Mouse (Mus musculus) urinary bladder, postnatal 36 days (tissue): Measurements from ENCODE around the gene Thsd7a.

Source experiments
- DNase-seq, 2 experiments: peaks; one replicate each; pipeline ENCODE4 v3.0.0; 2022; ENCODE audit warnings: low spot score in 2 of 2, mixed read lengths in 1 of 2

The Thsd7a gene

GRCm38 (mm10) chr6:12503867-12504266 is 245.3 kb downstream of the Thsd7a start:
- no peak for DNase-seq

- no peak for DNase-seq
Observed at GRCm38 (mm10) chr6:12500888-12501287, 248.3 kb downstream of the Thsd7a start.

DNA sequence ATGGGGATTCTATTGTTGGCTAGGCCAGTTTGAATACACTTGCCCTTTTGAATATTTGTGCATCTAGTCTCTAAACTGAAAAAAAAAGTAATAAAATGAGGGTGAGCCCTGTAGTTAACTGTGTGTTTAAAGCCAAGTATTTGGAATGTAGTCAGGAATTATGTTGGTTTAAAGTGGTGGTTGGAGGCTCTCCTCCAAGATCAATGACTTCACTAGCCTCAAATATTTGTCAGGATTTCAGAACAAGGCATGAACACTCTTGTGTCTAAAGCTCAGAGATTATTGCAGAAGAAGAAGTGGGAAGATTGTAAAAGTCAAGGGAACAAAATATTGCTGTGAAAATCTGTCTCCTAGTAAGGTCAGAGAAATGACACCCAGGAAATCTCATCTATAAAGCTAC is 249.3 kb downstream of the Thsd7a start:
- DNase-seq = no peak

- DNase-seq = no peak
Observed at GRCm38 (mm10) chr6:12493571-12493970, 255.6 kb downstream of the Thsd7a start.

- no peak for DNase-seq
Observed at GRCm38 (mm10) chr6:12488882-12489281, 260.3 kb downstream of the Thsd7a start.

DNA sequence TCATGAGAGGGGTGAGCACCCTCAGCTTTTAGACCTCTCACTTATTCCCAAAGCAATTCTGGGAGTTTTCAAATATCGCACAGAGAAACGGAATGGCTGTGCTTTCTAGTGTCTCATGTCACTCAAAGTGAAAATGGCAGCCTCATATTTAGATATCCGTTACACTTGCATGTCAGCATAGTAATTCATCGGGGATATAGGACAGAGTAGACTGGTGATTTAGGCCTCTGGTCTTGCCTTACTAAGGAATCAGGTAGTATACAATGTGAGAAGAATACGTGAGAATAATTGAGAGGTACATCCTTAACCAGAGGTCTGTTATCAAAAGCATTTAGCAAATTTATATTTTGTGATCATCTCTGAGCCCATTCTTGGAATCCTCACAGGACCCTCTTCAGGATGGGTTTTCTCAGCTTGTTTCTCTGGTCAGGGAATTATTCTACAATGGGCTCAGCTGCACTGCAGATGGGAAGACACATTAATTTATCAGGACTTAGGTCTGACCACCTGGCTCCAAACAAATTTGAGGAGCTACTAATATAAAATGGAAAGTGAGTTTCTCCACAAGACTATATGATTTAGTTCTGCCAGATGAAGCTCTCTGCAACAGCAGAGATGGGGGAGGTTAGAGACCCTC is 267.6 kb downstream of the Thsd7a start:
- DNase-seq = no peak

DNA sequence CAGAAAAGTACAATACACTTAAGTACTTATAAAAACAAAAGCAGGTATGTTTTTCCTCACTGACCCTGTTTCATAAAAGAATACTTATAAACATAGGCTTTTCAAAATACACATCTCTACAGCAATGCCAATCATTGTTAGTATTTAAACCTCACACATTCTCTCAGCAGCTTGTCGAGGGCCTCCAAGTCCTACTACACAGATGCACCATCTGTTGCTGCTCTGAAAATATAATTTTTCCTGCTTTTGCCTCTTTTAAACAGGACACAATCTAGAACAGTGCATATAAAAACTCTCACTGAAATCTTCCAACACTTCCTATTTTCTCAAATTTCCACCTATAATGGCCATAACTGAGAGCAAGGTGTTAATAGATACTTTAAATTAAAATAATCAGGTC is 270.9 kb downstream of the Thsd7a start:
- no peak for DNase-seq

DNA sequence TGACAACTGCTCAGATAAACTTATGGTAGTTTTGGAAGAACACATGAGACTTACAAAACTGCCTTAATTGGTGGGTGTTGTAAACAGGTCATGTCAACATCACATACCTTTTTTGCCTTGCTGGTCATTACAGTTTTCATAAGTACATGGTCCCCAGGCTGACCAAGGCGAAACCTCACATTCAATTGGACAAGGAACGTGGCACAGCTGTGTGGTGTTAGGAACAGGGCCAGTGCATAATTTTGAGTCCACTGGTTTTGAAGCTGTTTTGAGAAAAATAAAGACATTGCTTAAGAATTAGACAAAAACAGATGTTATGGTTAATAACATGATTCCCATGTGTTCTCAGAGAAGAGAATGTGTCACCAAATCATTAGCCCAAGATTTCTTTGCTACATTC is 278.3 kb downstream of the Thsd7a start:
- no peak for DNase-seq

DNA sequence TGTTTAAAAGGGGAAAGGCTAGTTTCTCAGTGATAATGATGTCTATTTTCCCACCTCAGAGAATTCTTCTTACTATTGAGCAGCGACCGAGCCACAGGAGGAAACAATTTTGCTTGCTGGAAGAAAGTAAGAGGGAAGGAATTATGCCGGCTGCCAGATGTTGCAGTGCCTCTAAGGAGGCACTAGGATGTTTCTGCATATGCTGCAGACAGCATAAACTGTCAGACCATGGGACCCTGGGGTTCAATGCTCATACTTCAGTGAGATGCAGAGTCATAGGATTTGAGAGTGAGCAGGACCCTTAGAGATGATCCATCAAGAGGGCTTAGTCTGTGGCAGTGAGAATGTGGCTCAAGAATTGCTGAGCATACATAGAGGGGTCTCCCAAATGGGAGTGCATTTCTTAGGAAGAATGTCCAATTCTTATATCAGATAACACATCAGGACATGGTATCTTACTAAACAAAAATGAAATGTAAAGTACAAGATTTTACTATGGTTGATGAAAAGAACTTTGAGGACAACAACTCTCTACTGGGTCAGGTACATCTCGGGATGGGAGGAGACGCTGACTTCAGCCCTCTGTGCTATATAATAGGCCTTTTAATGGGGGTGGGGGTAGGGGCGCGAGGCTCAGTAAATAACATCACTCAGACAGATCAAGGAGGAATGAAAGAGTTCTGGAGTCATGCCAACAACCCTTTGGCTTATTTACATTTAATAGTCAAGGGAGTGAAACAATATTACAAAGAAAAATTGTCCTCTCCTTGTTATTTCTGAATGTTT is 281.7 kb downstream of the Thsd7a start:
- no peak for DNase-seq

DNA sequence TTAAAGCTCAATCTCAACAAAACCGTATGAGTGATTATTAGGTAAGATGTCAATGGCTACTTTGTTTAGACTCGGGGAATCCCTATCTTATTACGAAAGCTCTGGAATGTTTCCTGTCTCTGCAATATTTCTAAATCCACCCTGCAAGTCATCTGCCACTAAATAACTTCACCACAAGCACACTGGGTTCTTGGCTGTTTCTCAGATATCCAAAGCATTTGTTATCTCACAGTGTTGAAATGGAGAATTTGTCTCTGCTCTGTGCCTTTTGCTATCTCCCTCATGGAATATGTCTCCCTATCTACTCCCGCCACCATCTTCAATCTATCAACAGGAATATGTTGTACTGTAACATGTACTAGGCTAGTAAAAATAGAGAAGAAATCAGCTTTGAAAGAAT is 290.4 kb downstream of the Thsd7a start:
- DNase-seq = peak; percentile 3 to 4

DNA sequence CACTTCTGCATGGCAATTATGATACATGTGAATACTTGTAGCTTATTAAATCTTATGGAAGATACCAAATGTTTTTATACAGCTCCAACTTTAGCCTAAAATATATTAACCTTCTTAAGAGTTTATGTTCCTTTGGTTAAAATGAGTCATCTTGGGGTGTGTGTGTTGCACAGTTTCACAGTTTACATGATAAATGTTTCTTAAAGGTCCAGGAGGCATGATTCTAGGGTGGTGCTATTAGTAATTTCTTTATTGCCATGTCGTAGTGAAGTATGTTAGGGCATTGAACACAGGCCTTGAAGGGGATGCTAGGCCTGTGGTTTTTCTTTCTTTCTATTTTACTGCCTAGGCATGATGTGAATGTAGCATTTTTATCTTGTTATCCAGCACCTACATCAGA is 291.8 kb downstream of the Thsd7a start:
- DNase-seq = no peak

- DNase-seq = no peak
Observed at GRCm38 (mm10) chr6:12454876-12455485, 294.2 kb downstream of the Thsd7a start.

DNA sequence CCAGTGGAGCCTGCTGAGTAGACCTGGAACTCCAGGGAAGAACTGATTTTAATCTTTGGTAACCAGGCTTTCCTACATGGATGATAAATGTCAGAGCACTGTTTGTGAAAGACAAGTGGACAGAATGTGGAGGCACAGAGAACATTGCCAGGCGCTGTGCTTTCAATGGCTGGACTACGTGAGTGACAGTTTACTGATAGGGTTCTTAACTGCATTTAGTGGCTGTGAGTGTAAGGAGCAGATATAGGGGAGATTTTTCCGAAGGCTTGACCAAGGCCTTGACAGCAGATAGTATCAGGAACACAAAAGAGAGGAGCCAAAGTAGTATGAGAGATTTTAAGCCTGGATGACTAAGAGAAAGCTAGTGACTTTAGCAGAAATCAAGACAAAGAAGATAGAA is 295.1 kb downstream of the Thsd7a start:
- no peak for DNase-seq

DNA sequence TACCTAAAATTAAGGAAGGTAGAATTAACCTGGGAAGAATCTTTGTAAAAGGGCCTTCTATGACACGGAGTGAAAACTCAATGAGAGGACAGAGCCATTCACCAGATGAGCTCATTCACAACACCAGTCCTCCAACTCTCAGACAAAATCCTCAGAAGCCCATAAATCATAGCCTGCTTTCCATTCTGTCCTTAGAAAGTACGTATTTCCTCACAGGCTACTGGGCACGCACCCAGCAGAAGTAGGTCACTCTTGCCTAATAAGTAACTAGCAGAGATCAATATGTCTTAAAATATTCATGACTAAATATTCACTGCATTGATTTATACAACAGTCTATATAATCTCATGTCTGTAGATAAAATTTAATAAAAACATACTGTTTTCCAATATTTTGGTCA is 300.4 kb downstream of the Thsd7a start:
- peak in 1 of 2 experiments; percentile 59 for DNase-seq

DNA sequence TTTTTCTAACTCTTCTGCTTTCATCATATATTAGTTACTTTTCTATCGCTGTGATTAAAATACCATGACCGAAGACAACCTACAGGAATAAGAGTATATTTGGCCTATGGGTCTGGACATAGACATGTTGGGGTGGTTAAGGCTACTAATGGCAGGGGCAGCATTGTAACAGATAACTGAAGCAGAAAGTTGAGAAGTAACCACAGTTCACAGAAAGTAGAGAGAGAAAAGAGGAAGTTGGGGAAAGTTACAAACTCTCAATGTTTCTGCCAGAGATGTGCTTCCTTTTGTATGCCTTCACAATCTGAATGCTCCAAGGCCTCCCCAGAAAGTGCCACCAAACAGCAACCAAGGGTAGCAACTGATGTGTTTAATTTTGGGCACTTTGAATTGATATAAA is 303.7 kb downstream of the Thsd7a start:
- no peak for DNase-seq

- DNase-seq = no peak
Observed at GRCm38 (mm10) chr6:12439561-12439960, 309.6 kb downstream of the Thsd7a start.

DNA sequence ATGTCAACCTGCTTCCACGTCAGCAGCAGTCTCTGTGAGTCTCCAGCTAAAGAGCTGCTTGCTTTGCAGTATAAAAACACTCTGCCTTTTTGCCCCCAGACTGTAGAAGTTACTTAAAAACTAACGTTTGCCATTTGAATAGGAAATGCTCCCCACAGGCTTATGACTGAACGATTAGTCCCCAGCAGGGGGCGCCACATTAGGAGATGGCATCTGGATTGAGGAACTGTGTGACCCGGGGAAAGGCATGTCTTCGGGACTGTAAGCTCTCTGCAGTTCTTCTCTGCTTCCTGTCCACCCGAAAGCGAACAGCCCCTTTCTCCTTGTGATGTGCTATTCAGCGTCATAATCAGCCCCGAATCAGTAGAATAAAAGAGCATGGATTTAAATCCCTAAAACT is 330.1 kb downstream of the Thsd7a start:
- DNase-seq = no peak

DNA sequence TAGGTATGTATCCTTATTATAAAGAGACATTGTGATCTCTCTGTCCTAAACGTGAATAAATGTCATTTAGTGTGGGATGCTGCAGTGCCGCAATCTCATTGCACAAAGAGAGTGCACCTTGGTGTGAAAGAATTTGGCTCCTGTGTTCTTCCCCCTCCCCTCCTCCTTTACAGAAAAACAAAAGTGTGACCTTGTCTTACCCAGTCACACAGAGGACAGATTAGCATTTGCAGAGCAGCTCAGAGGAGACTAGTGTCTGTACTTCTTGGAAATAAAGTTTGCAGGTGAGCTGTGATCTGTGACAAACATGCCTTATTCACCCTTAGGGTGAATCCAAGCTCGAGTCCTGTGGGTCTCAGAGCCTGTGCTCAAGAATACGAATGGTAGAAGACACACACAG is 332.2 kb downstream of the Thsd7a start:
- no peak for DNase-seq

DNA sequence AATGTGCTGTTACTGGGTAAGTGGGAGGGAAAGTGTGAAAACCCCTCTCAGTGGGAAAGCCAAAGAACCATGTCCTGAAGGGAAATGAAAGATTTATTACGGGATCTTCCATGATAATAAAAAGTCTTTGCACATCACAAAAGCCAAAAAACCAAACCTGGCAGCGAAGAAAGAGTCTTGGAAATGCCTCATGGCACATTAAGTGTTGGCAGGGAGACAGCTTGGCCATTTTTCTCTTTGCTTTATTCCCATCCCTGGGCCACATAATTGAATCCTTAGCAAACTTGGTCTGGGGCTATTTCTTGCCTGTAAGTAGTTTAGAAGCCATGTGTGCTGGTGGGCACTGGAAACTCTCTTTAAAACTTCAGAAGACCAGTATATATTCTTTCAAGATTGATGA is 344.8 kb downstream of the Thsd7a start:
- DNase-seq = no peak

DNA sequence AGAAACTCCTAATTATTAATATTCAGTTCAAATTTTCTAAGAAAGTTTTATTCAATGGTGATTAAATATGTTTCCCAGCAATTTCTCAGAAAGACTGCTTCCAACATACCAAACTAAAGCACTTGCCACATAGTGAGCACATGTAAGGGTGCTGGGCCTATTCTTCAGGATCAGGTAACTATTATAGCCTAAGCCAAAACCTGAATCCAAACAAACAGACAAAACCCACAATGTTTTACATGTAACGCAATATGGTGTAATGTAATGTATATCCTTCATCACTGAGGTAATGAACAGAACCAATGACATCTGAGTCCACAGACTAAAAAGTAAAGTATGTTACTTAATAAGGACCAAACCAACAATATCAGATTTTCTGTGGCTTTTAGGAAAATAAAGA is 346.2 kb downstream of the Thsd7a start:
- no peak for DNase-seq

- no peak for DNase-seq
Observed at GRCm38 (mm10) chr6:12397776-12398522, 351.3 kb downstream of the Thsd7a start.
